Mouse (Mus musculus) erythroblast, adult 5-6 weeks (primary cell): ENCODE data around the gene Hist1h4i. TPM values are rescaled to one million over a fixed set of nuclear protein-coding genes. Genes with fewer than 3 reads are reported as not detected.

ENCODE experiments used
- ATAC-seq: replicated peaks from 2 replicates; pipeline ENCODE4 v1.8.0; 2016; ENCODE audit warnings: moderate number of reproducible peaks, mild to moderate bottlenecking, moderate TSS enrichment, inconsistent platforms; ENCODE audit not compliant: poor library complexity, low FRiP score, severe bottlenecking
- total RNA-seq, 2 experiments: library from RNA; stranded (forward) in 1 of 2; stranded (reverse) in 1 of 2; fragments of 150-400 nt in 1 of 2; fragments of 200-764, 138-1000 nt in 1 of 2; gene quantifications; 2 replicates each; pipeline versions ENCODE4 v1.2.3 to v1.2.4; 2015 to 2017; ENCODE audit warnings: low replicate concordance in 2 of 2

The Hist1h4i gene
- total RNA-seq, 2 experiments from 2014 or later, result 38.2 to 151 TPM

- ATAC-seq, result no peak
Observed at GRCm38 (mm10) chr13:22039364-22039763, 1.8 kb downstream of the Hist1h4i start.

- ATAC-seq, result no peak
Observed at GRCm38 (mm10) chr13:22037415-22037814, 3.7 kb downstream of the Hist1h4i start.

GRCm38 (mm10) chr13:22036986-22037385 lies 4.2 kb downstream of the Hist1h4i start:
- no peak for ATAC-seq

GRCm38 (mm10) chr13:22036149-22036956 lies 4.8 kb downstream of the Hist1h4i start:
- ATAC-seq, result peak; percentile 29

DNA sequence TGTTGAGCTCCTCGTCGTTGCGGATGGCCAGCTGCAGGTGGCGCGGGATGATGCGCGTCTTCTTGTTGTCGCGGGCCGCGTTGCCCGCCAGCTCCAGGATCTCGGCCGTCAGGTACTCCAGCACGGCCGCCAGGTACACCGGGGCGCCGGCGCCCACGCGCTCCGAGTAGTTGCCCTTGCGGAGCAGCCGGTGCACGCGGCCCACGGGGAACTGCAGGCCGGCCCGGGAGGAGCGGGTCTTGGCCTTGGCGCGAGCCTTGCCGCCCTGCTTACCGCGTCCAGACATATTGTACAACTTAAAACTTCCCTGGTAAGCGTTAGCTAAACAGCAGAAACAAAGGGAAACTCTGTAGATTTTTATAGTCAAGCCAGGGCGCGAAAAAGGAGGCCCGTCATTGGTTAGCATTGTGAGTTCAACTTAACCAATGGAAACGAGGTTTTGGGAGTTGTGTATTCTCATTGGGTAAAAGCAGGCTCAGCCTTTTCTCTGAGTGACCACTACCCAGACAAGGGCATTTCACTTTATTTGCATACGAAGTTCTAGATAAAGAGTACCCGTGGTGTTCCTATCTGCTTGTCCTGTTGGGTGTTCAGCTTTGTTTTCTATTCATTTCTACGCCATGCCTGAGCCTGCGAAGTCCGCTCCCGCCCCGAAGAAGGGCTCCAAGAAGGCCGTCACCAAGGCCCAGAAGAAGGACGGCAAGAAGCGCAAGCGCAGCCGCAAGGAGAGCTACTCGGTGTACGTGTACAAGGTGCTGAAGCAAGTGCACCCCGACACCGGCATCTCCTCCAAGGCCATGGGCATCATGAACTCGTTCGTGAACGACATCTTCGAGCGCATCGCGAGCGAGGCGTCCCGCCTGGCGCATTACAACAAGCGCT lies 5.7 kb downstream of the Hist1h4i start, which contains the start of the genes Hist1h2ah and Hist1h2bk:
TSS of gene Hist1h2ah (minus strand) at position 302 of the 882 bp plus-strand sequence.
TSS of gene Hist1h2bk (plus strand) at position 604 of the 882 bp plus-strand sequence.
- peak; percentile 86 for ATAC-seq

DNA sequence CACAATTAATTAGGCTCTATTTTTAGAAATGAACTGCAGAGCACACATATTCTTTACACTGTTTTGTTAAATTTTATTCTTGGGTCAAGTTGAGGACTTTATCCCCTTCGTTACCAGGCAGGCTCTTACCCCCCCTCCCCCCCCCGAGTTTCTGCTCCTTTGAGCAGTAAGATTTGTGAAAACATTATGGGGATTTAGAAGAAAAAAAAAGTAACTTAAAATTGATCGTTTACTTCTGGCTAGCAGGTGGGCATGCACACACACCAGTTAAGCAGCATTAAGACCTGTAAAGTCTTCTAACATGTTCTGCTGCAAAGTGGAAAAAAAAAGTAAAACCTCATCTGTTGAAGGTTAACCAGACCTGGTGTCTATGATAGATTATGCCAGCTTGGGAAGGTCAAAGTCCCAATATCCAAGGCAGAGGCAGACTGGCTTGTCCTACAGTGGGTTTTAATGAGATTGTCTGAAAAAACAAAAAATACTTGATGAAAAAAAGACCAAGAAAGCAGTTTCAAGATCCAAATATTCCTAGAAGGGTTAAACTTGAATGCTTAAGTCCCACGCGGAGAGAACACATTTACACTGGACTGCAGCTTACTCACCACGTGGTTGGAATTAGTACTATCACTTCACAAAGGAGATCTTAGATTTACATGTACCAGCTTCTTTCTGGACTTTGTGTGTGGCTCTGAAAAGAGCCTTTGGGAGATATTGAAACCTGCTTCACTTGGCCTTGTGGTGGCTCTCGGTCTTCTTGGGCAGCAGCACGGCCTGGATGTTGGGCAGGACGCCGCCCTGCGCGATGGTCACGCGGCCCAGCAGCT lies 6.5 kb downstream of the Hist1h4i start:
- no peak for ATAC-seq

DNA sequence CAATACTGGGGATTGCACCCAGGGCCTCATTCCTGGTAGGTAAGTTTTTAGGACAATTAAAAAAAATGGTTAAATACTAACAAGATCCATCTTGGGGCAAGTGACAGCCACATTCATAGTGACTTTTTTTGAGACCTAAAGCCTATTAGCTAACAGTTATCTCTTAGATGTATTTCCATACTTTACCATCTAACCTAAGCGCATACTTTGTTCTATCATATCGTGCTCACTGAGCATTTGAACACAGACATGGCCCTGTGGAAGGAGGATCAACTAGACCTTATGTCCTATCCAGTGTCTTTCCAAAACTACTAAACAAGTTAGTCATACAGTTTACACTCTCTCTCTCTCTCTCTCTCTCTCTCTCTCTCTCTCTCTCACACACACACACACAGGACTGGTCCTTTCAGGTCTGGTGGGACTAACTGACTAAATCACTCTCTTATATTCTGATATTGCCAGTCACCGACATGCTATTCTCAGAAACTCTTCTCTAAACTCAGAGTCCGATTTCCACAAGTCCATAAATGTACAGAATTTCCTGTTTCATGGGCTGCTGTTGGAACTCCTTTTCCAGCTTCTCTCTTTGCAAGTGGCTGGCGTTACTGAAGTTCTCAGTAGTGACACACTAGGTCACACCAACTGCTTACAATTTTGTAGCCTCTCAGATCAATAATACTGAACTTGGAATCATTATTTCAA lies 7.3 kb downstream of the Hist1h4i start:
- no peak for ATAC-seq

- no peak for ATAC-seq
Observed at GRCm38 (mm10) chr13:22030493-22030892, 10.7 kb downstream of the Hist1h4i start.

DNA sequence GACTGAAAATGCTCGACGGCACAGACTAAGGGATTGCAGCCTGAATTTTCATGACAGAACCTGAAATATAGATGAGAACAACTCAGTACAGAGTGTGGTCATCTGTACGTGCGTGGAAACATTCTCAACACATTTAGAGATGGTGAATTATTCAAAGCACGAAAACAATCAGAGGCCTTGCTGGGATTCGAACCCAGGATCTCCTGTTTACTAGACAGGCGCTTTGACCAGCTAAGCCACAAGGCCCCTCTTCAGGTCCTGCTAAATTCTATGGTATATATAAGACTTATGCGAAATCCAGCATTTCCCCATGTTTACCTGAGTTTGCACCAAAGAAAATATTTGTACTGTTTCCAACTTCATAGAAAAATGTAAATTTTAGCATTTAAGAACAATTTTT lies 11.2 kb downstream of the Hist1h4i start:
- no peak for ATAC-seq

DNA sequence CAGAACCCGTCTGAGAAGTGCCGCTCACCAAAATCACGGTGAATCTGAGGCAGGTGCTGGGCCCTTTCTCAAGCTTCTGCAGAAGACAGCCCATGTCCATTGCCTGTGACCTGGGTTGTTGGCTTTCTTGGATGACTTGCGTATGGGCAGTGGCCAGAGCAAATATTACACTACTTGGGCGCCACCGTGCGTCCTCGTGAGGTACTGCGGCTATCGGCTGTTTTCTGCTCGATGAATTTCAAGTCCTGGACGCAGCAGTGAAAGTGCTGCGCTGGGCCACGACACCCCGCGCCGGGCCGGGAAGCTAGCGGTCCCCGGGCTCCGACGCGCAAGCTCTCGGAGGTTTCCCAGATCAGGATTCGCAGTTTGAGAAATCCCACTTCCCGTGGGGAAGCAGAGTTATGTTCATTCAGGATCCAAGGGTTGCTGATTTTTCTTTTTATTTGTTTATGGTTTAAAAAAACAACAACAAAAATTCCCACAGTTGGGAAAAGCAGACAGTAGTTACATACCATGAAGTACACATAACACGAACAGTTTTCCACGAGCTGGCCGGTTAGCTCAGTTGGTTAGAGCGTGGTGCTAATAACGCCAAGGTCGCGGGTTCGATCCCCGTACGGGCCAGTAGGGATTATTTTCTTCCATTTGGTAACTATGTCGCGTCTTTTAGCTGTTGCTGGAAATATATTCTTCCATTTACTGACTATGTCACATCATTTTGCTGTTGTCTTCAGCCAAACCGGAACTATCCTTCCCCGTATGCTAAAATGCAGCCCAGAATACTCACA lies 12.3 kb downstream of the Hist1h4i start:
- peak; percentile 90 for ATAC-seq

- peak; percentile 49; the same call in 1 of the 2 replicates for ATAC-seq
Observed at GRCm38 (mm10) chr13:22026058-22027031, 14.8 kb downstream of the Hist1h4i start.

DNA sequence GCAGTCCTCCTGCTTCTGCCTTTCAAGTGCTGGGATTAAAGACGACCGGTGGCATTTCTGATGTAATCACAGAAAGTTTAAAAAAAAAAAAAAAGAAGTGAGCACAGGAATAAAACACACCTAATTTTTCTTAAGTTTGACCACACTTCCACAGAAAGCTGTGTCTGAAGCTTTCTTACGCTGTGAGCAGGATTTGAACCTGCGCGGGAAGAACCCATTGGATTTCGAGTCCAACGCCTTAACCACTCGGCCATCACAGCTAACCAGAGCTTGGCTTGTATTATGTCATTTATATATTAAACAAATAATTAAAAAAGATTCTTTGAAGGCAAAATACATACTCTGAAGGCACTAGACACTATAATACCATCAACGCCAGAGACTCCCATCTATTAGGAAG lies 18.9 kb downstream of the Hist1h4i start:
- ATAC-seq, result peak; percentile 65

DNA sequence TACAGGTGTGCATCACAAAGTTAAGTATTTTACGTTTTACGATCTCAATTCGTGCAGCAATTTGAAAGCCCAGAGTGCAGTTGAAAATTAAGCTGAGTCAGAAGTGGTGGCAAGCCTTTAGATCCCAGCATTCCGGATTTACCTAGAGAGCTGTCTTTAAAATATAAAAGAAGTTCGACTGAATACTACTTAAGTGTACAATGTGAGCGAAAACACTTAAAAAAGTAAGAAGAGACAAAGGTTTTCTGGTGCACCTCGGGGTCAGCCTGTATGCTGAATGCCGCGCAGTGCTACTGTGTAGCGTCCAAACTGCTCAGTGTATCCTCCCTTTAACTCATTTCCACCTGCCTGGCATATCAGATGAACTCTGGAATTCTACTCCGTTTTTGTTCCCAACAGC lies 19.6 kb downstream of the Hist1h4i start:
- ATAC-seq, result peak; percentile 54

DNA sequence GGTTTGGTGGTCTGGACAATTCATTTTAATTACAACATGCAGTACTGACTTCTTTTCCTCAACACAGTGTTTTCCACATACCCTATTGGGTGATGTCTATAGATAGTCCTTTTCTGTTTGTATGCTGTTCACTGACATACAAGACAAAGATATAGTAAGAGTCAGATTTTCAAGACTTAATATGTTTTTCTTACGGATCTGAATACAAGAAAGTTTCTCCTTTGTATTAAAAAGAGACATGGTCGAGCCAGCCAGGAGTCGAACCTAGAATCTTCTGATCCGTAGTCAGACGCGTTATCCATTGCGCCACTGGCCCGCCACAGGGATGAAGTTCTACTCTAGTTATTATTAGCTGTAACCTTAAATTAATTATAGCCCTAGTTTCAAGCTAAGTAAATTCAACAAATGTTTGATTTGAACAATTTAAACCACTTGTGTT lies 20.2 kb downstream of the Hist1h4i start:
- ATAC-seq, result peak; percentile 64

DNA sequence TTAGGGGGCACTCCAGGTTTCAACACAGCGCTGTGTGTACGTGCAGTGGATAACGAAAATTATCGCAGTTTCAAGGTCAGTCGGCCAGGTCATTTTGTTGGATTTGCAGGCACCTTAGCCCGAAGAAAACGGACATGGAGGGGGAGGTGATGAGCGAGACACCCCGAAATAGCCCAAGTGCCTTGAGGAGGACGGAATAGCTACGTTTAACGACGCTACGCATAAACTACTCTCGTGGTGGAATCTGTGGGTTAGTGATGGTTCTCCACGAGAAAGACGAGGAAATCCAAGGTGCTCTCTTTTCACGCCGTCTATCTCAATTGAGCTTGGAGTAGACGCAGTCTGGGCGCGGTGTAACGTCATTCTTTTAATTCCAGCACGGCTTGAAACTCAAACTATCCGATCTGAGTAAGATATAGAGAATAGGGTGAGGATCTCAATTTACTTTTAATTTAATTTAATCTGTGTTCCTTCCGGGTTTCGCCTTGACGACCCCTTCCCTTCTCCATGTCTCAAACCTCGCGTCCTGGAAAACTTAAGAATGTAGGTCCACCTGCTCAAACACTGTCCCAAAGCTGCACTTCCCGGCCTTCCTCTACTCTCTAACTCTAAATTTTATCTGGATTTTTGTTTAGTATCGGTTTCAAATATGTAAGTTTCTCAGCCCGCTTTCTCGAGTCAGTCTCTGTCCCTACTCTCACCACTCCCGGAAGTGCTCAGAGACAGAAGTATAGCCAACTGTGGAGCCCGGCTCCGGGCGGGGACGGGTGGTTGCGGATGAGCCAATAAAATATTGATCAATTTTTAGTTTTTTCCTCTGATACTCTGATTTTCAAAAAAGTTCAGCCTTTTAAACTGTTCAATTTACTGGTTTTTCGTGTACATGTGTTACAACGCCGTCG lies 21.0 kb downstream of the Hist1h4i start:
- peak; percentile 54 for ATAC-seq
